Mouse (Mus musculus): ENCODE results near the gene Scmh1. TPM values are rescaled to one million over a fixed set of nuclear protein-coding genes. Genes with fewer than 3 reads are reported as not detected.

The Scmh1 gene
- total and polyA plus RNA-seq, 3 experiments, result 6.0 to 66.8 TPM; not detected in 1

GRCm38 (mm10) chr4:120571070-120571464 lies 166.0 kb downstream of the Scmh1 start:
- H3K9ac ChIP-seq (ENCODE audit: control insufficient read depth, low read depth, low read length, poor library complexity, severe bottlenecking), result peak overlapping the region; percentile 99
- DNase-seq (ENCODE audit: low read depth, low spot score), result no peak
- peak overlapping the region in 1 of 2 experiments; percentile 91; a peak in 3 of 4 replicates for H3K4me3 ChIP-seq (ENCODE audit: control insufficient read depth in 1 of 2, insufficient read depth in 1 of 2, low read depth in 2 of 2, low read length in 2 of 2)

DNA sequence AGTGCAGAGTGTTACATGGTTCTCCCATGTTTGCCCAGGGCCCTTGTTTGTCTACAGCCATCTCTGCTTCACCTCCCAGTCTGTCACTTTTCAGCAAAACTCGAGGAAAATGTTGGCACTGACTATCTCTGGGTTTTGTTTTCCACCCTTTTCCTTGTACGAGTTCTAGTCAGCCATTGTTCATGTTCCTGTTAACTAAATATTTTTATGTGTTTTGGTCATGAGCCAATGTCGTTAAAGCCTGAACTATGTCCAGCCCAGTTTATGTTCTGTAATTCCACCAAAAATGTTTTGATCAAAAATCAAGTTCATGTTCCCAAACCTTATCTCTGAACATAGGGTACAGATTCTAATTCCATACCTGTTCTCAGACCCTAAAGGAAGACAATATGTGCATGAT lies 166.6 kb downstream of the Scmh1 start:
- no peak for DNase-seq (ENCODE audit: low read depth, low spot score)
- Histone ChIP-seq H3K4me1 (ENCODE audit: control insufficient read depth in 1 of 2, insufficient read depth in 2 of 2, low read length in 2 of 2) (peaks cover 8 to 14% of the 10 kb centered on the region in 2 experiments), H3K9me3 (replicated peaks; ENCODE audit: insufficient read depth, low read length) (no peaks in the 10 kb centered on the region), H3K79me2 (ENCODE audit: control insufficient read depth, insufficient read depth, low read length, poor library complexity) (peaks cover 29% of the 10 kb centered on the region), H3K27me3 (ENCODE audit: control insufficient read depth in 1 of 2, insufficient read depth in 2 of 2, low read length in 2 of 2) (no peaks in the 10 kb centered on the region), H3K36me3 (ENCODE audit: control insufficient read depth in 1 of 2, insufficient read depth in 2 of 2, low read length in 2 of 2) (peaks cover 0 to 28% of the 10 kb centered on the region in 2 experiments; a peak in 2 of 4 replicates), H3K9ac (ENCODE audit: control insufficient read depth, low read depth, low read length, poor library complexity, severe bottlenecking) (no peak overlapping the region), H3K4me3 (ENCODE audit: control insufficient read depth in 1 of 2, insufficient read depth in 1 of 2, low read depth in 2 of 2, low read length in 2 of 2) (no peak overlapping the region), H3K27ac (ENCODE audit: control insufficient read depth, low read depth, low read length) (no peak overlapping the region)
- TF ChIP-seq TCF12 (IDR thresholded peaks at IDR 0.05; ENCODE audit: low read depth, low read length) (no peak), RCOR1 (IDR thresholded peaks at IDR 0.05; ENCODE audit: low read depth, low read length) (no peak), KAT2A (conservative IDR thresholded peaks at IDR 0.05; ENCODE audit: low read depth, low read length) (no peak), MYC (IDR thresholded peaks at IDR 0.05; ENCODE audit: low read depth, low read length) (no peak), GATA1 (IDR thresholded peaks at IDR 0.05; ENCODE audit: low read depth, low read length) (no peak), MAZ (IDR thresholded peaks at IDR 0.05; ENCODE audit: low read depth, low read length) (no peak), NELFE (IDR thresholded peaks at IDR 0.05; ENCODE audit: low read depth, low read length) (no peak), CTCF (IDR thresholded peaks at IDR 0.05 in 2 of 3, conservative IDR thresholded peaks at IDR 0.05 in 1 of 3; ENCODE audit: control insufficient read depth in 1 of 3, insufficient read depth in 1 of 3, low read depth in 2 of 3, low read length in 3 of 3, poor library complexity in 1 of 3, severe bottlenecking in 1 of 3) (no peak), CHD2 (IDR thresholded peaks at IDR 0.05; ENCODE audit: low read length) (no peak), ZNF384 (IDR thresholded peaks at IDR 0.05; ENCODE audit: low read depth, low read length) (no peak), RAD21 (IDR thresholded peaks at IDR 0.05; ENCODE audit: low read depth, low read length) (no peak), MAX (IDR thresholded peaks at IDR 0.05; ENCODE audit: low read length) (no peak), MYB (IDR thresholded peaks at IDR 0.05; ENCODE audit: low read depth, low read length) (no peak), CHD1 (IDR thresholded peaks at IDR 0.05; ENCODE audit: low read depth, low read length) (no peak), ZC3H11A (IDR thresholded peaks at IDR 0.05; ENCODE audit: low read depth, low read length) (no peak), BHLHE40 (IDR thresholded peaks at IDR 0.05; ENCODE audit: borderline replicate concordance, low read depth, low read length) (no peak), POLR2AphosphoS5 (IDR thresholded peaks at IDR 0.05; ENCODE audit: borderline replicate concordance, low read depth, low read length) (no peak), ETS1 (IDR thresholded peaks at IDR 0.05; ENCODE audit: low read depth, low read length) (no peak)

More at GRCm38 (mm10) chr4:120571070-120571464, 166.0 kb downstream of the Scmh1 start:
- peaks cover 33% of the 10 kb centered on the region for H3K79me2 ChIP-seq (ENCODE audit: control insufficient read depth, insufficient read depth, low read length, poor library complexity)
- no peak overlapping the region for H3K27ac ChIP-seq (ENCODE audit: control insufficient read depth, low read depth, low read length)
- H3K27me3 ChIP-seq (ENCODE audit: control insufficient read depth in 1 of 2, insufficient read depth in 2 of 2, low read length in 2 of 2), result no peaks in the 10 kb centered on the region
- peaks cover 0 to 31% of the 10 kb centered on the region in 2 experiments; a peak in 3 of 4 replicates for H3K36me3 ChIP-seq (ENCODE audit: control insufficient read depth in 1 of 2, insufficient read depth in 2 of 2, low read length in 2 of 2)
- no peaks in the 10 kb centered on the region for H3K9me3 ChIP-seq (replicated peaks; ENCODE audit: insufficient read depth, low read length)
- peaks cover 8 to 14% of the 10 kb centered on the region in 2 experiments for H3K4me1 ChIP-seq (ENCODE audit: control insufficient read depth in 1 of 2, insufficient read depth in 2 of 2, low read length in 2 of 2)
- TF ChIP-seq MYB (IDR thresholded peaks at IDR 0.05; ENCODE audit: low read depth, low read length) (no peak), TAL1 (IDR thresholded peaks at IDR 0.05; ENCODE audit: low read length) (no peak), ZC3H11A (IDR thresholded peaks at IDR 0.05; ENCODE audit: low read depth, low read length) (no peak), KAT2A (conservative IDR thresholded peaks at IDR 0.05; ENCODE audit: low read depth, low read length) (no peak), CHD1 (IDR thresholded peaks at IDR 0.05; ENCODE audit: low read depth, low read length) (no peak), MAFK (IDR thresholded peaks at IDR 0.05; ENCODE audit: borderline replicate concordance, low read depth, low read length) (no peak), MAZ (IDR thresholded peaks at IDR 0.05; ENCODE audit: low read depth, low read length) (no peak), USF1 (IDR thresholded peaks at IDR 0.05; ENCODE audit: low read depth, low read length) (no peak), CHD2 (IDR thresholded peaks at IDR 0.05; ENCODE audit: low read length) (no peak), HCFC1 (IDR thresholded peaks at IDR 0.05; ENCODE audit: low read depth, low read length) (no peak), ZMIZ1 (IDR thresholded peaks at IDR 0.05; ENCODE audit: low read depth, low read length) (no peak), ELF1 (IDR thresholded peaks at IDR 0.05; ENCODE audit: low read depth, low read length) (no peak), GABPA (IDR thresholded peaks at IDR 0.05; ENCODE audit: low read depth, low read length) (no peak), BHLHE40 (IDR thresholded peaks at IDR 0.05; ENCODE audit: borderline replicate concordance, low read depth, low read length) (no peak), RAD21 (IDR thresholded peaks at IDR 0.05; ENCODE audit: low read depth, low read length) (no peak), CTCF (IDR thresholded peaks at IDR 0.05 in 2 of 3, conservative IDR thresholded peaks at IDR 0.05 in 1 of 3; ENCODE audit: control insufficient read depth in 1 of 3, insufficient read depth in 1 of 3, low read depth in 2 of 3, low read length in 3 of 3, poor library complexity in 1 of 3, severe bottlenecking in 1 of 3) (no peak), SMC3 (IDR thresholded peaks at IDR 0.05; ENCODE audit: low read depth, low read length) (no peak), TBP (IDR thresholded peaks at IDR 0.05; ENCODE audit: low read depth, low read length) (no peak), TCF12 (IDR thresholded peaks at IDR 0.05; ENCODE audit: low read depth, low read length) (no peak)

All from MEL (cell line).